Mouse (Mus musculus): ENCODE results near the gene Actn4. TPM values are rescaled to one million over a fixed set of nuclear protein-coding genes. Genes with fewer than 3 reads are reported as not detected.

The Actn4 gene
- polyA plus RNA-seq, 1 experiment from 2014 or later = 347 TPM

DNA sequence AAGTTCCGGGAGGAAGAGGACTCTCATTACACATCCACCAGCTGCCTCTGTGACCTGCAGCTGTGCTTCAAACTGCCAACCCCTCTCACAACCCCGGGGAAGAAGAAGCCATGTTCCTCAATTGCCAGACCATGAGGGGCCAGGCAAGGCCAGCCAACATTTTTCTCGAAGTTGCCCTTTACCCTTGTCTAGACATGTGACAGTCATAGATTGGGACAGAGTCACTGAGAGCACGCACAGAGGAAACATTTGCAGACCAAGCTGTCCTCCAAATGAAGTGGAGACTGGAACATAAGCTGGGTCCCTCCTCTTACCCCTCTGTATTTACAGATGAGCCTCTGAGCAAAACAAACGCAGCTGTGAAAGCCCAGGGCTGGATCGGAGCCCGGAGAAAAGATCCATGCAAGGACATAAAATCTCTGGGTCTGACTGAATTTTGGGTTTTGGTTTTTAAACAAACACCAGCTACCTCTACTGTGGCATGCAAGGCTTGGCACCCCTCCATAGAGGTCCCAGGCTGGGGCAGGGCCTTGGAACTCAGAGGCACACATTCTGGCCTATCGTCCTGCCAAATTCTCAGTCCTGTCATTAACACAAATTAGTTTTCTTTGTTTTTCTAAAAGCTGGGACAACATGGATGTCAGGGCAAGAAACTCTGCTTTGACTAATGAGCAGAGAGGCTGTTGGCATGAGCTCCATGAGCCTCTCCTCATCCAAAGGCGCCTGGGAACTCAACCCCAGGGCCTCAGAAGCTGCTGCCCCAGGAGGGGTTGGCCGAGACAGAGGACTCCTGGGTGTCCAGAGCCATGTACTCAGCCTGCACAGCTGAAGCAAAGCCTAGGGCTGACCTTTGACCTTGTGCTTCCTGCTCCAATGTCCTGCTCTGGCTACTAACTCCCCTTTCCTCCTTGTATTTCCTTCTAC lies 44.4 kb downstream of the Actn4 start:
- no peak overlapping the region for H3K9ac ChIP-seq
- peak overlapping the region; percentile 91 for H3K27ac ChIP-seq
- peak; percentile 27; the same call in 1 of the 2 replicates for ATAC-seq (ENCODE audit: insufficient number of reproducible peaks, low FRiP score, low TSS enrichment, low read depth)
- H3K4me3 ChIP-seq = no peak overlapping the region
- no peaks in the 10 kb centered on the region for H3K27me3 ChIP-seq
- 47% methylated on average over 10 of the region's 10 CpGs for WGBS
- H3K36me3 ChIP-seq = peaks cover 57% of the 10 kb centered on the region
- no peak overlapping the region for H3K4me2 ChIP-seq
- H3K4me1 ChIP-seq = peaks cover 58% of the 10 kb centered on the region
- H3K9me3 ChIP-seq = no peaks in the 10 kb centered on the region

DNA sequence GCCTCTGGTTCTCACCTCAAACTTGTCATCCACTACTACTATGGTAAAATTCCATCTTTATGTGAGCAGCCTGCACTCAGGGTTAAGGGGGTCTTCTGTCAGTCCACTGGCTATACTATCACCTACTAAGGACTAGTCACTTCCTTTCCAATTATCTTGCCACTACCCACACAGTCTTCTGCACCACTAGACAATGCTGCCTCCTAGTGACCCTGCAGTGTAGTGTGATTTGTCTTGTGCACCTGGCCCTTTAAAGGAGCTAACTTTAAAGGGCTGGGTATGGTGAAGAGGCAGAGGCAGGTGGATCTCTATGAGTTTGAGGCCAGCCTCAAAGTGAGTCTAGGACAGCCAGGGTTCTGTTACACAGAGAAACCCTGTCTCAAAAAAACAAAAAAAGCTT lies 45.6 kb downstream of the Actn4 start:
- no peak for ATAC-seq (ENCODE audit: insufficient number of reproducible peaks, low FRiP score, low TSS enrichment, low read depth)
- Histone ChIP-seq H3K4me2 (no peak overlapping the region), H3K4me1 (peaks cover 46% of the 10 kb centered on the region), H3K4me3 (no peak overlapping the region), H3K27ac (no peak overlapping the region), H3K9me3 (no peaks in the 10 kb centered on the region), H3K27me3 (no peaks in the 10 kb centered on the region), H3K9ac (no peak overlapping the region), H3K36me3 (peaks cover 70% of the 10 kb centered on the region)

DNA sequence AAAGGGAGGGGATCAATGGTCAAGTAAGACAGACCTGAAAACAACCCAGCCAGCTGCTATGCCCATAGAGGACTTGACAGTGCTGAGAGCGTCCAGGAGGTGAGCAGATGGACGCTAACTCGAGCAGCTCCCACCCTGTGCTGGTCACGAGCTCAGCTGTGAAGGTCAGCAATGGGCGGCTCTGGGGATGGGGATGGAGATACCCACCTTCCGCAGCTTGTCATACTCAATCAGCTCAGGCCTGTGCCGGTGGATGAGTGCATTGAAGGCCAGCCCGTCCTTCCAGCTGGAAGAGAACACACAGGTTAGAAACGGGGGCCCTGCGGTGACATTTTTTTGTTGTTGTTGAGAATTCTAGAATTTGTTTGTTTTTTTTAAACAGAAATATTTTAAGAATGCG lies 49.0 kb downstream of the Actn4 start:
- H3K4me1 ChIP-seq = peaks cover 15% of the 10 kb centered on the region
- peaks cover 95% of the 10 kb centered on the region for H3K36me3 ChIP-seq
- ATAC-seq (ENCODE audit: insufficient number of reproducible peaks, low FRiP score, low TSS enrichment, low read depth) = no peak
- no peaks in the 10 kb centered on the region for H3K9me3 ChIP-seq
- no peak overlapping the region for H3K4me3 ChIP-seq
- no peak overlapping the region for H3K4me2 ChIP-seq
- H3K9ac ChIP-seq = no peak overlapping the region
- H3K27me3 ChIP-seq = no peaks in the 10 kb centered on the region
- 0 out of 2 replicates have a peak overlapping the region, but pooled peaks have one; percentile 33 for H3K27ac ChIP-seq
- 91% methylated on average over 11 of the region's 11 CpGs for WGBS

DNA sequence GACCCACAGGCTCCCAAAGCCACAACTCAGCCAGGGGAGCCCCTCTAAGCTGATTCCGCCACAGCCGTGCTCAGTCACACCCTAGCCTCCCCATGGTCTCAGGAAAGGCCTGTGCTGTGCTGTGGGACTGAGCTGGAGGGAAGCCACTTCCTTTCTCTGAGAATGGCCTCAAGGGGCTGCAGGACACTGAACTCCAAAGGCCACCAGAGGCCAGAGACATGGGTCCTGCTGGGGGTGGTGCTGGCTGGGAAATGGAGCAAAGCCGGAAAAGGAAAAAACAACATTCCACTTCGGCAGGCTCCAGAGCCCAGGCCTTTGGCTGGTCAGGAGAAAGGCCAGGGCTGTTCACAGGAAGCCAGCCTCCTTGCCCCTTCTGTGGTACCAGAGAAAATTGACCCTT lies 50.5 kb downstream of the Actn4 start:
- ATAC-seq (ENCODE audit: insufficient number of reproducible peaks, low FRiP score, low TSS enrichment, low read depth) = no peak
- Histone ChIP-seq H3K4me3 (no peak overlapping the region), H3K4me1 (peaks cover 5% of the 10 kb centered on the region; the same call in 1 of the 2 replicates), H3K9ac (no peak overlapping the region), H3K4me2 (no peak overlapping the region), H3K36me3 (peaks cover 98% of the 10 kb centered on the region), H3K27me3 (no peaks in the 10 kb centered on the region), H3K27ac (peak overlapping the region; percentile 57; the same call in 1 of the 2 replicates), H3K9me3 (no peaks in the 10 kb centered on the region)
- 70% methylated on average over 4 of the region's 4 CpGs for WGBS

DNA sequence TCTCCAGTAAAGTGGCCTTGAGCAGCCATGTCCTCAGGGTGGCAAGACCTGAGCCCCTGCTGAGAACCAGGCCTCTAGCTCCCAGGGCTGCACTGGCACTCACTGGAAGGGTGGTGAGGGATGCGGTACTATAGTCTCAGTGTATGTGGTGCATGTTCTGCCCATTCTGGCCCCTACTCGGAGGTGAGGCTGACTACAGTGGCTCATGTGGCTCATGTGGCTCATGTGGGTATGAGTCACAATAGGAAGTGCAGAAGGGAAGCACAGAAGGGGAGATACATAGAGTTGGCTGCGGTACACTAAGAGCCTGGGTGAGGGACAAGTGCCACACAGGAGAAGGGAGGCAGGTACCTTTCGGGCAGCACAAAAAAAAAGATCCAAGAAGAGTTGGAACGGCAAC lies 54.9 kb downstream of the Actn4 start:
- Histone ChIP-seq H3K27me3 (no peaks in the 10 kb centered on the region), H3K4me1 (peaks cover 24% of the 10 kb centered on the region), H3K4me3 (no peak overlapping the region), H3K27ac (peak overlapping the region; percentile 22; the same call in 1 of the 2 replicates), H3K9ac (no peak overlapping the region), H3K4me2 (no peak overlapping the region), H3K9me3 (no peaks in the 10 kb centered on the region), H3K36me3 (peaks cover 98% of the 10 kb centered on the region)
- no peak for ATAC-seq (ENCODE audit: insufficient number of reproducible peaks, low FRiP score, low TSS enrichment, low read depth)
- 94% methylated on average over 5 of the region's 5 CpGs for WGBS

DNA sequence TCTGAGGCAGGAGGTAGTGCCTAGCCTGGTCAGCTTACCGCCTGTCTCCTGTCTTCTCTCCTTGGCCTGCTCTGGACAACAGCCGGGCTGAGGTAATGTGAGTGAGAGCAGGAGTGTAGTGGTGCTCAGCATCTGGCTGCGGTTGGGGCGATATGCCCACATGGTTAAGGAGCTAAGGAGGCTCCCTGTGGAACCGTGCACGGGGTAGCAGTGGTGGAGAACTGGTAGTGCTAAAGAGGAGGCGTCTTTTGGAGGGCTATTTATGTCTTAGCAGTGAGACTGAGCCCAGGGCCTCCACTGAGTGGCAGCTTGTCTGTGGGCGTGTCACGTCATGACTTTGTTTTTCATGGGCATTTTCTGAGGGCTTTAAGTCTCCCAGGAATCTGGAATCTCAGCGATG lies 58.4 kb downstream of the Actn4 start:
- WGBS = 75% methylated on average over 10 of the region's 10 CpGs
- ATAC-seq (ENCODE audit: insufficient number of reproducible peaks, low FRiP score, low TSS enrichment, low read depth) = no peak
- Histone ChIP-seq H3K4me3 (no peak overlapping the region), H3K27me3 (no peaks in the 10 kb centered on the region), H3K27ac (peak overlapping the region; percentile 87), H3K4me2 (no peak overlapping the region), H3K9me3 (no peaks in the 10 kb centered on the region), H3K4me1 (peaks cover 39% of the 10 kb centered on the region), H3K36me3 (peaks cover 100% of the 10 kb centered on the region), H3K9ac (0 out of 2 replicates have a peak overlapping the region, but pooled peaks have one; percentile 2)

DNA sequence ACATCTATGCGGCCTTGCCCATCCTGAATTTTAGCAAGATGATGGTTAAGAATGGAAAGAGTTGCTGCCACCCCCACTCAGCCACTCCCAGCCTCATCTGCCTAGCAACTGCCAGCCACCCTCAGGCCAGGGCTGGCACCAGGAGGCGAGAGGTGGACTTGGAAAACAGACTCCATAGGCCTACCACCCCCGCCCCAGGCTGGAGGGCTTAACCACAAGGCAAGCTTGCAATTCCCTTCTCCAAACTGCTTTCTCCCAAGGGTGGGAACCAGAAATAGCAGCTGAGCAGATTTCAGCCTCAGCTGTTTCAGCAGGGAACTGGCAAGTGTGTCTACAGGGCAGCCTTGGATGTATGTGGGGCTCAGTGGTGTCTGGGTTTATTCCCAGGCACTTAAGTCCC lies 59.3 kb downstream of the Actn4 start:
- peak; percentile 27; the same call in 1 of the 2 replicates for ATAC-seq (ENCODE audit: insufficient number of reproducible peaks, low FRiP score, low TSS enrichment, low read depth)
- no peak overlapping the region for H3K4me3 ChIP-seq
- H3K27ac ChIP-seq = peak overlapping the region; percentile 87
- H3K4me2 ChIP-seq = no peak overlapping the region
- no peak overlapping the region for H3K9ac ChIP-seq
- H3K36me3 ChIP-seq = peaks cover 100% of the 10 kb centered on the region
- H3K4me1 ChIP-seq = peaks cover 39% of the 10 kb centered on the region
- H3K27me3 ChIP-seq = no peaks in the 10 kb centered on the region
- WGBS = 63% methylated on average over 3 of the region's 3 CpGs
- no peaks in the 10 kb centered on the region for H3K9me3 ChIP-seq

DNA sequence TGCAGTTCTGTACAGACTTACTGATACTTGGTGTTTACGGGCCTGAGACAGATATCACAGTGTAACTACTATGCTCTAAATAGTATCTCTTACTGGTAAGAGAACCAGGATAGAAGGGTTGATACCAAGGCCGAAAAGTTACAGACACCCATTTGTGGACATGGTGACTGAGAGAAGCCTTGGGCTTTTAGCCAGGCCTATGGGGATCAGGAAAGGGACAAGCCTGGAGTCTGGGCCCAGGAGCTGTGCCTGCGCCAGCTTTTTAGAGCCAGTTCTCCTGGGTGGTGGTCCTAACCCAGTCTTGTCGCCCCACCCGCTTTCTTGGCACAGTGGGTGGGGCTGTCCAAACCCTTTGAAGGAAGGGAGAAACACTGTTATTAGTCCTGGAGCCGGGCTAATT lies 60.0 kb downstream of the Actn4 start:
- H3K9me3 ChIP-seq = no peaks in the 10 kb centered on the region
- H3K27me3 ChIP-seq = no peaks in the 10 kb centered on the region
- peaks cover 39% of the 10 kb centered on the region for H3K4me1 ChIP-seq
- H3K36me3 ChIP-seq = peaks cover 100% of the 10 kb centered on the region
- 77% methylated on average over 6 of the region's 6 CpGs for WGBS
- peak overlapping the region; percentile 87 for H3K27ac ChIP-seq
- no peak overlapping the region for H3K4me2 ChIP-seq
- H3K4me3 ChIP-seq = no peak overlapping the region
- no peak for ATAC-seq (ENCODE audit: insufficient number of reproducible peaks, low FRiP score, low TSS enrichment, low read depth)
- H3K9ac ChIP-seq = no peak overlapping the region

DNA sequence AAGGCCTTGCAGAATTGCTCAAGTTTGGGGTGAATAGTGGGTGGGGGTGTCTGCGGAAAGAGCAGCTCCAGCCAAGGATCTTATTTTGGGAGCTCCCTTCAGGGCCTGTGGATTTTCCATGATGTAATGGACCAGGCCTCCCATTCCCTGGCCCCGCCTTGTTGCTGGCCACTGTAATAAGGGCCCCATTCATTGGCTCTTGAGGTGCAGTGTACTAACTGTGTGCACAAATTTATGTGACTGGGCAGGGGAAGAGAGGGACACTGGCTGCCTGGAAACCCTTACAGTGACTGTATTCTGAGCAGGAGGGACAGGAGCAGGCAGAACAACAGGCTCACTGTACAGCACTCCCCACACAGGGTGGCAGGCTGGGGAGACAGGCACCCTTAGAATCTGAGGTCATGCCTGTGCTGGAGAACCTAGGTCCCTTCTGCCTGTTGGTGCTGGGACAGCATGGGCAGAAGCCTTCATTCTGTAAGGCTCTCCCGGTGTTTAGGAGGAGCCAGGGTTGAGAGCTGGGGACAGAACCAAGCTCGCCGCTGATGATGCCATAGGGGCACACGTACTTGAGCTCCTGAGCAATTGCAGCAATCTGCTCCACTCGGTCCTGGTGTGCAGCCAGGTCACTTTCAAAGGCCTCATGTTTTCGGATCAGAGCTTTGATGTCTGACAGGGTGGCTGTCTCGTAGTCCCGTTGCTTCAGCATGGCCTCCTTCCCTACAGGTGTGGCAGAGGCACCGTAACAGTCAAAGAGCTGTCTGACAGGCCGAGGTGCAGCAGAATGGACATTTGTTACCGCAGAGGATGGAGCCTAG lies 60.6 kb downstream of the Actn4 start:
- Histone ChIP-seq H3K9ac (no peak overlapping the region), H3K4me2 (no peak overlapping the region), H3K27ac (peak overlapping the region; percentile 87), H3K4me1 (peaks cover 36% of the 10 kb centered on the region), H3K9me3 (no peaks in the 10 kb centered on the region), H3K36me3 (peaks cover 100% of the 10 kb centered on the region), H3K4me3 (no peak overlapping the region), H3K27me3 (no peaks in the 10 kb centered on the region)
- peak; percentile 79 for ATAC-seq (ENCODE audit: insufficient number of reproducible peaks, low FRiP score, low TSS enrichment, low read depth)
- WGBS = 71% methylated on average over 13 of the region's 13 CpGs

DNA sequence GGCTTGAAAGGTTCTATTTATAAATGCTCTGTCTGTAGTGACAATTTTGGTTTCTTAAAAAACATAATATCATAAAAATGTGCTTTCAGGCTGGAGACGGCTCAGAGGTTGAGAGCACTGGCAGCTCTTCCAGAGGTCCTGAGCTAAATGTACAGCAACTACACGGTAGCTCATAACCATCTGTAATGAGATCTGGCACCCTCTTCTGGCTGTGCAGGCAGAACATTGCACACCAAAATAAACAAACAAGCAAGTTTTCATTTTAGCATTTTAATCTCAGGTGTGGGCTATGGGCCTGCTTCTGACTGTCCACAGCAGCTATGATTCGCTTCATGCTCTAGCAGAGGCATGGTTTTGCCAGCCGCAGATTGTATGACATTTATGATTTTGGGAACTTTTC lies 62.2 kb downstream of the Actn4 start:
- Histone ChIP-seq H3K27ac (peak overlapping the region; percentile 12; the same call in 1 of the 2 replicates), H3K27me3 (no peaks in the 10 kb centered on the region), H3K9me3 (no peaks in the 10 kb centered on the region), H3K9ac (no peak overlapping the region), H3K4me2 (no peak overlapping the region), H3K4me1 (peaks cover 36% of the 10 kb centered on the region), H3K36me3 (peaks cover 100% of the 10 kb centered on the region), H3K4me3 (no peak overlapping the region)
- WGBS = 66% methylated on average over 4 of the region's 4 CpGs
- no peak for ATAC-seq (ENCODE audit: insufficient number of reproducible peaks, low FRiP score, low TSS enrichment, low read depth)

DNA sequence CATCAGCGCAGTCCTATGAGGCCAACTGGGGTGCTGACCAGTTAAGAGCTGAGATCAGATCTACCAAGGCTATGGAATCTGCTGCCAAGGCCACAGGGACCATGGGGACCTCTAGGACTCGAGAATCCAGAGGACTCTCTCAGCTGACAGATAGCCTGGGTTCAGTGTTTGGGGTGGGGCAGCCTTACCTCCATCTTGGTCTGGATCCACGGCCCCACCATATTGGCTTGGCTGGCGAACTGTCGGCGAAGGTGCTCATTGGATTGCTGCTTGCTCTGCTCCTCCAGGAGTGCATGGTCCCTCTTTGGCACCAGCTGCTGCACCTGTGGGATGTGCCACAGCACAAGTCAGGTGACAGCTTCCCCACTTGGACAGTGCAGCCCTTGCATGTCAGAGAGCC lies 64.5 kb downstream of the Actn4 start:
- H3K27me3 ChIP-seq = no peaks in the 10 kb centered on the region
- H3K9ac ChIP-seq = no peak overlapping the region
- ATAC-seq (ENCODE audit: insufficient number of reproducible peaks, low FRiP score, low TSS enrichment, low read depth) = no peak
- H3K27ac ChIP-seq = no peak overlapping the region
- WGBS = 98% methylated on average over 6 of the region's 6 CpGs
- H3K4me1 ChIP-seq = peaks cover 23% of the 10 kb centered on the region
- no peak overlapping the region for H3K4me3 ChIP-seq
- no peaks in the 10 kb centered on the region for H3K9me3 ChIP-seq
- no peak overlapping the region for H3K4me2 ChIP-seq
- peaks cover 98% of the 10 kb centered on the region for H3K36me3 ChIP-seq

DNA sequence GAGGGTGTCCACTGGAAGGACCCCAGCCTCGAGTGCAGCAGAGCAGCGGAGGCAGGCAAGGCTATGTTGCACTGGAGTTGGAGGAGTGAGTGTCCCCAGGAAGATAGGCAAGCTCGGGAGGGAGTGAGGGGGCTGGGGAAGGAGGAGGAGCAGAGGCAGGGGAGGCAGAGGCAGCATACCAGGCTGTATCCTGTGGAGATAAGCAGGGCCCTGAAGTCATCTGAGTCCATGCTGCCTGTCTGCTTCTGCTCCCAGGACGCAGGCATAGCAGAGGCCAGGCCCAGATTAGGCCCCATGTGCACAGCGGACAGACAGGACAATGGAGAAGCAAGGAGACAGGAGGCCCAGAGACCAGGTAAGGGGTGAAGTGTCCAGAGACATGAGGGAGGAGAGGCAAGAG lies 67.2 kb downstream of the Actn4 start:
- no peak overlapping the region for H3K27ac ChIP-seq
- H3K27me3 ChIP-seq = peaks cover 5% of the 10 kb centered on the region; the same call in 1 of the 2 replicates
- no peak overlapping the region for H3K9ac ChIP-seq
- WGBS = 61% methylated on average over 5 of the region's 5 CpGs
- no peaks in the 10 kb centered on the region for H3K9me3 ChIP-seq
- no peak for ATAC-seq (ENCODE audit: insufficient number of reproducible peaks, low FRiP score, low TSS enrichment, low read depth)
- peaks cover 89% of the 10 kb centered on the region for H3K36me3 ChIP-seq
- peaks cover 4% of the 10 kb centered on the region for H3K4me1 ChIP-seq
- no peak overlapping the region for H3K4me2 ChIP-seq
- H3K4me3 ChIP-seq = no peak overlapping the region

Data from limb, embryonic 15.5 days (tissue).